Mouse (Mus musculus) left cerebral cortex, adult 2 months (tissue): ENCODE measurements around the gene Cog4. TPM values are rescaled to one million over a fixed set of nuclear protein-coding genes. Genes with fewer than 3 reads are reported as not detected.

Experiments used
- DNase-seq, 2 experiments: peaks; one replicate each; pipeline ENCODE4 v3.0.0; 2021 to 2022; ENCODE audit warnings: low spot score in 2 of 2, mixed read lengths in 1 of 2; ENCODE audit errors: extremely low spot score in 1 of 2
- H3K27ac ChIP-seq: fragments of 200-600 bp; 2 replicates; pipeline ENCODE4 v1.8.1; 2022
- H3K4me3 ChIP-seq: fragments of 200-600 bp; 2 replicates; pipeline ENCODE4 v1.8.1; 2022
- CTCF ChIP-seq: fragments of 200-600 bp; IDR thresholded peaks from 2 replicates; pipeline ENCODE4 v1.8.1; 2022; ENCODE audit warnings: antibody characterized with exemption, mild to moderate bottlenecking, moderate library complexity
- intact Hi-C: fragments of 180-260 bp; cut with DNase I; formaldehyde crosslinking; loops from one replicate; pipeline ENCODE4 v1.15.1; 2025
- total RNA-seq, 2 experiments: library from RNA; stranded (reverse); gene quantifications; 2 replicates each; pipeline ENCODE4 v1.2.3; 2021

Cog4 gene
- total RNA-seq, 2 experiments from 2014 or later, result 49.0 to 59.1 TPM

DNA sequence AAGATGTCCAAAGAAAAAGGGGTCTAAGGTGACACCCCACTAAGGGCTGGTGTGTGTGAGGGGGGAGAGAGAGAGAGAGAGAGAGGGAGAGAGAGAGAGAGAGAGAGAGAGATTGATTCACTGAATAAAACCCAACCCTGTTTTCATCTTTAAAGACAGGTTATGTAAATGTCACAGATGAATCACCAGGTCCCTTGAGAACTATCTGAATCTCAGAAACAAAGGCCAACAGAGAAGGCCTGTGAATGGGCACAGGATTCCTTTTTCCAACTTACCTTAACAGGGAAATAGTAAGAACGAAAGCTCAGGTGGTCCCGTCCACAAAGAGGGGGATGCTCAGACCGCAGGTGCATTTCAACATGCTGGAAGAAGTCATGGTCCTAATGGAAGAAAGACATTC lies 35.3 kb upstream of the Cog4 start:
- no peak overlapping the region for H3K27ac ChIP-seq
- intact Hi-C loops, result loop anchor here (10.0 kb wide), 1 partner anchor 166 kb away; no protein-coding TSS in a partner anchor

DNA sequence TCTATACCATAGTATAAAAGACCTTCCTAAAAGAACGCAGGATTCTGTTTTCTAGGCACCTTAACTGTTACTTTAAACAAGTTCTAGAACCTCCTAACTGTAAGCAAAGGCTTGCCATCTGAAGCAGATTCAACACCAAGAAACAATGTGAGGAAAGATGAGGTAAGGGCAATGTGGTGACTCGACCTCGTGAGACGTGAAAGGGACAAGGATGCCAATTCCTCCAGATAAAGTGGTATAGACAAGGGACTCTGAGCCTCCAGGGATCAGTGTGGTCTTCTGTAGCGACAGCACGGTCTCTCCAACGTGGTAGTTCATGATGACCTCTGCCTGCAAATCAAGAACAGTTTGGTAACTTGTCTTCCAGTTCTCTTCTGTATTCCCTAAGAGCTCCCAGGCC lies 34.6 kb upstream of the Cog4 start:
- no peak overlapping the region for H3K4me3 ChIP-seq
- TF ChIP-seq CTCF, result no peak
- DNase-seq, result no peak
- intact Hi-C loops, result loop anchor here (10.0 kb wide), 1 partner anchor 167 kb away; no protein-coding TSS in a partner anchor
- no peak overlapping the region for H3K27ac ChIP-seq

More for the DNA sequence above, 35.3 kb upstream of the Cog4 start:
- TF ChIP-seq CTCF, result no peak
- H3K4me3 ChIP-seq, result no peak overlapping the region
- DNase-seq, result no peak

DNA sequence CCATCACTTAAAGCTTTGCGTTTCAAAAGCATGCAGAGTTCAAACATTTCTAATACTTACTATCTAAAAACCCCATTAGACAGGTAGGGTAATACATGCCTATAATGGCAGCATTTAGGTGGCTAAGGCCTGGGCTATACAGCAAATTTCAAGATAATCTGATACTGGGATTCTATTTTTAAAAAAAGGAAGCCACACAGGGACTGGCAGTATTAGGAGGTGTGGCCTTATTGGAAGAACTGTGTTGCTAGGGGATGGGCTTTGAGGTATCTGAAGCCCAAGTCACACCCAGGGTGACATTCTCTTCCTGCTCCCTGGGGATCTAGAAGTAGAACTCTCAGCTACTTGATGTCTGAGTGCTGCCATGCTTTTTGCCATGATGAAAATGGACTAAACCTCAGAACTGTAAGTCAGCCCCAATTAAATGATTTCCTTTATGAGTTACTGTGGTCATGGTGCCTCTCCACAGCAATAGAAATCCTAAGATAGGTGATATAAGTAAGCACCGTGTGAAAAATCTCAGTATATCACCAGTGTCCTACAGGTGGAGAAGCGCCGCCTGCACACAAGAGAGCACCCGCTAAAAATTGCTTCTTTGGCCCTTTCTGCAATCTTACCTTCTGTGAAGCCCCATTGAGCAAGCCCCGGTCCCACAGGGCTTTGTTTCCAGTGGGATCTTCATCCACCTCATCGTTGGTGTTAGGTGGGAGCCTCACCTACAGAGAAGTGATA lies 33.9 kb upstream of the Cog4 start:
- no peak for DNase-seq
- intact Hi-C loops, result loop anchor here (10.0 kb wide), 1 partner anchor 168 kb away; no protein-coding TSS in a partner anchor
- no peak overlapping the region for H3K4me3 ChIP-seq
- no peak for TF ChIP-seq CTCF
- no peak overlapping the region for H3K27ac ChIP-seq

DNA sequence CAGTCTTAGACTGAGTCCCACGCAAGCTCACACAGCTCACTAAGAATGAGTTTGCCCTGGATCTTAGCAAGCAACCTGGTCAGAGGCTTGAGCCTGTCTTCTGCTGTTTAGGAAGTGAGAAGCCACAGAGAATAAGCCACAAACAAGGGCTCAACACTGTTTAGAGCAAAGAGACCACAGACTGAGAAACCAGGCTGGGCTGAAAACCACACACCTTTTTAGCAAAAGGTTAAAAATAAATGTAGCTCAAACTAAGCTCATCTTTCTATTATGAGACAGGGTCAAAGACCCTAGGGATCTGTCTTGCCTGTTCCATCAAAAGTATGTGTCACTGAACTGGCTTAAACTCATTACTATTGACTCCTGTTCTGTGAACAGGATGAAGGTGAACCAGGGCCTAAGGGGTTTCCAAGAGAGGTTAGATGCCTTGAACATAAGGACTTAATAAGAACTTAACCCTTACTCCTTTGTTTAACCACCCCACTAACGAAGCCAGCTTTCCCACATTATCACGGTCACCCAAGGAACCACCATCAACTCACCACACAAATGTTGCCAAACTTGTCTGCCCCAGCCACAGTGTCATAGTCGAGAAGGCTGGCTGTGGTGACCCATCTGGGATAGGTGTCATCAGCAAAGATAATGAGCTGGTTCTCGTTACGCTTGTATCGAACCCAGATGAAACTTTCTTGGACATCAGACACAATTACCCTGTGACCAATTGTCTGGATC lies 33.2 kb upstream of the Cog4 start:
- no peak for TF ChIP-seq CTCF
- intact Hi-C loops, result loop anchor here (10.0 kb wide), 1 partner anchor 168 kb away; no protein-coding TSS in a partner anchor

DNA sequence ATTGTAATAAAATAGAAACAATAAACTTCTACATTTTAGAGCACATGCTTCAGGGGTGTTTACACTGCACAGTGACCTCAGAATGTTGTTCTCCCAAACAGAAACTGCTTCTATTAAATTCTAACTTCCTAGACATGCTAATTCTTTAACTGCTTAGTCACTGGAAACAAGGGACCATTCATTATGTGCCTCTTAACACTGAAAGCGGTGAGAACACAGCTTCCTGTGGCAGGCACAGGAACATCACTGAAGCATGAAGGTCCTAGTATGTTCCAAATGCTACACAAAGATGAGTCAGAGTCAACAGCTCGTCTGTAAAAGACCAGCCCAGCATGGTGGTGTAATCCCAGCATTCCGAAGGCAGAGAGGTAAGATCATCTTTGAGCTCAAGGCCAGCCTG lies 31.1 kb upstream of the Cog4 start:
- H3K4me3 ChIP-seq, result no peak overlapping the region
- no peak overlapping the region for H3K27ac ChIP-seq
- no peak for TF ChIP-seq CTCF
- no peak for DNase-seq
- intact Hi-C loops, result loop anchor here (10.0 kb wide), 1 partner anchor 171 kb away; no protein-coding TSS in a partner anchor

More for the DNA sequence above, 33.2 kb upstream of the Cog4 start:
- no peak for DNase-seq
- Histone ChIP-seq H3K4me3 (no peak overlapping the region), H3K27ac (no peak overlapping the region)

DNA sequence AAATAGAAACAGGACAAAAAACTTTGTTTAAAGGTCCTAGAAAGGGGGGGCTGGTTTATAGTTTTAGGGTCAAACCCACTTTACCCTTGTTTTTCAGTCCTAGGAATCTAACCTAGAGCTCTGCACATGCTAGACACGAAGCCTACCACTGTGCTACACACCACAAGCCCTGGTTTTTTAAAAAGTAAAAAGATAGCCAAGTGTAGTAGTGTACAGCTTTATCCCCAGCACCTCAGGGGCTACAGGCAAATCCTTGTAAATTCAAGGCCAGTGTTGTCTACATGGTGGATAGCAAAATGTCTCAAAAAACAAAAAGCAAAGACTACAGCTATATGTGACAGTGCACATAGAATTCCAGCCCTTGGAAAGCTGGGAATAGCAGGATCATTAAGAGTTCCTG lies 29.4 kb upstream of the Cog4 start:
- no peak for TF ChIP-seq CTCF
- Histone ChIP-seq H3K4me3 (no peak overlapping the region), H3K27ac (no peak overlapping the region)
- intact Hi-C loops, result loop anchor here (2.0 to 10.0 kb wide), 2 partner anchors 66 to 172 kb away; no protein-coding TSS in a partner anchor
- no peak for DNase-seq

DNA sequence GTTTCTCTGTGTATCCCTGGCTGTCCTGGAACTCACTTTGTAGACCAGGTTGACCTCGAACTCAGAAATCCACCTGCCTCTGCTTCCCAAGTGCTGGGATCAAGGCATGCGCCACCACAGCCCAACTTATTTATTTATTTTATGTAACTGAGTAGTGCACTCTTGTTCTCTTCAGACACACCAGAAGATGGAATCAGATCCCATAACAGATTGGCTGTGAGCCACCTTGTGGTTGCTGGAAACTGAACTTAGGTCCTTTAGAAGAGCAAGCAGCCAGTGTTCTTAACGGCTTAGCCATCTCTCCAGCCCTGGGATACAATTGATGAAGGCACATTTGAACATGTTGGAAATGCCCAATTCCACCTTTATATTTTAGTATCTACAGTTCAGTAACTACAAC lies 27.8 kb upstream of the Cog4 start:
- H3K4me3 ChIP-seq, result no peak overlapping the region
- no peak; the same call in none of the 2 replicates for TF ChIP-seq CTCF
- DNase-seq, result no peak
- H3K27ac ChIP-seq, result no peak overlapping the region
- intact Hi-C loops, result loop anchor here (10.0 kb wide), 1 partner anchor 174 kb away; no protein-coding TSS in a partner anchor

DNA sequence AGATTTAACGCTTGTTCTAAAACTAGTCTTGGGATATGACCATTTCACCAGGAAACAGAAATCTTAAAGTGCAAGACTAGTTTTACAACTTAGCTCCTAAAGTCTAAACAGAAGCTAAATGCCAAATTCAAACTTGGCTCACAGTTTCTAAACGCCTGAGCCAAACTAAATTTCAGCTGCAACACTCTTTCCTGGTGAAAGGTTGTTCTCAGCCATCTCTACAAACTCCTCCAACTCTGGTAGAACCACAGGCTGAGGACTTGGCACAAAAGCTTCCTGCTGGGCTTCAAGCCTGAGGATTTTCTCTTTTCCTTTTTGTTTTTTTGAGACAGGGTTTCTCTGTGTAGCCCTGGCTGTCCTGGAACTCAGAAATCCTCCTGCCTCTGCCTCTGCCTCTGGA lies 26.1 kb upstream of the Cog4 start:
- TF ChIP-seq CTCF, result no peak
- Histone ChIP-seq H3K4me3 (no peak overlapping the region), H3K27ac (no peak overlapping the region)
- no peak for DNase-seq
- intact Hi-C loops, result no loop called here

DNA sequence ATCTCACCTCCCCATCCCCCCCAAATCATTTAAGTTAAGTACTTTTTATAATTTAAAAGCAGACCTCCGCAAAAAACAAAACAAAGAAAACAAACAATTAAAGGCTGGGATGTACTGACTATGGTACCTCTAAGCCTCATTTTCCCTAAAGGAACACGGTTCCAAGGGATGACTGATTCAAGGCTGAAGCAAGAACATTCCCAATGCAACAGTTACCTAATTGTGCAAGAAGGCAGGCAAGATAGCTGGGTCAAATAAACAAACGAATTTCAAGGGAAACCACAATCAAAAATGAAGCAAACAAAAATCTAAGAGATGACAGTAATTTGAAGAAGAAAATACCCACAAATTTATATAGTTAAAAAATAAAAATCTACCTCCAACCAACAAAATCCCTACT lies 24.4 kb upstream of the Cog4 start:
- intact Hi-C loops, result no loop called here
- no peak overlapping the region for H3K4me3 ChIP-seq
- TF ChIP-seq CTCF, result no peak
- no peak overlapping the region for H3K27ac ChIP-seq
- no peak for DNase-seq

DNA sequence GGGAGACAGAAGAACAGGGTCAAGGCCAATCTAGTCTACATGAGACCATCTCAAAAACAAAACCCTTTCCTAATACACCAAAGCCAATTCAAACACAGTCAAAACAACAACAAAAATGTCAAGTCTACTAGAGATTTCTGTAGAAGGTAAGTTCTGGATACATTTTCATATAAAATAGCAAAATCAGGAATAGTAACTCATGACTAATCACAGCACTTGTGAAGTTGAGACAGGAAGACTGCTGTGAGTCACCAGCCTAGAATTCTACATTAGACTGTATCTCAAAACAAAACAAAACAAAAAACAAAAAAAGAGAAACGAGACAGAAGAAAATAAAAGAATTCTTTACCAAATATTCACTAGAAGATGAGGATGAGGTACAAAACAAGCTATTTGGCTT lies 21.5 kb upstream of the Cog4 start:
- TF ChIP-seq CTCF, result no peak
- no peak for DNase-seq
- no peak overlapping the region for H3K27ac ChIP-seq
- H3K4me3 ChIP-seq, result no peak overlapping the region
- intact Hi-C loops, result no loop called here

DNA sequence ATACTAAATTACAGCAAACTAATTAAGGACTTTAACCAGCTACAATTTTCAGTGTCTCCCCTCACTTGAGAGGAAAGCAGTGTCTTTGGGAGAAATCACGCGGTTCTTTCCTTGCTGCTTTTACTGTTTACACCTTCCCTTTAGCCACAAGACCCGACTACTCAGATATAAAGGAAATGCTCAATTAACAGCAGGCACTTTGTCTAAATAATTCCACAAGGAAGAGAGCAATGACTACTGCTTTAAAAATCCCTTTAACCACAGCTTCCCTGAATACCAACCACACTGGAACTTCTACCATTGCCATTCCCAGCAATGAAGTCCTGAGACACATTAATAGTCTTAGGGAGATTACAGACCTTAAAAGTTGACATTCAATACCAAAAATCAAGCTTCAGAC lies 17.9 kb upstream of the Cog4 start:
- no peak for DNase-seq
- TF ChIP-seq CTCF, result no peak
- H3K4me3 ChIP-seq, result no peak overlapping the region
- no peak overlapping the region for H3K27ac ChIP-seq
- intact Hi-C loops, result no loop called here

DNA sequence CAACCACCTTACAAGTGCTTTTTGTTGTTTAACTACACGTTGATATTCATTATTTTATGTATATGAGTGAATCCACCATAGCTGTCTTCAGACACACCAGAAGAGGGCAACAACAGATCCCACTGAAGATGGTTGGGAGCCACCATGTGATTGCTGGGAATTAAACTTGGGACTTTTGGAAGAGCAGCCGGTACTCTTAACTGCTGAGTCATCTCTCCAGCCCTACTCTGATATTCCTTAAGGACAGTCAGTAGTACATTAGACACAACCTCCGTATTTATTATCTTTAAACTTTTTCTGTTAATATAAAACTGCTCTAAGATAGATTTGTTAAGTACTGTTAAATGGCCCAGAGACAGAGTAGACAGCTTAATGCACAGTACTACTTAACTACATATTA lies 14.4 kb upstream of the Cog4 start:
- no peak for DNase-seq
- Histone ChIP-seq H3K4me3 (no peak overlapping the region), H3K27ac (no peak overlapping the region)
- intact Hi-C loops, result no loop called here
- no peak for TF ChIP-seq CTCF
